Mouse (Mus musculus): ENCODE measurements around the gene Lamtor2. TPM values are rescaled to one million over a fixed set of nuclear protein-coding genes. Genes with fewer than 3 reads are reported as not detected.

The Lamtor2 gene
- total RNA-seq, 2 experiments from 2014 or later = 142 to 148 TPM

GRCm38 (mm10) chr3:88526157-88527131 lies 26.4 kb downstream of the Lamtor2 start:
- peak; percentile 88 to 92 for DNase-seq

GRCm38 (mm10) chr3:88525021-88525420 lies 27.9 kb downstream of the Lamtor2 start:
- DNase-seq = no peak

DNA sequence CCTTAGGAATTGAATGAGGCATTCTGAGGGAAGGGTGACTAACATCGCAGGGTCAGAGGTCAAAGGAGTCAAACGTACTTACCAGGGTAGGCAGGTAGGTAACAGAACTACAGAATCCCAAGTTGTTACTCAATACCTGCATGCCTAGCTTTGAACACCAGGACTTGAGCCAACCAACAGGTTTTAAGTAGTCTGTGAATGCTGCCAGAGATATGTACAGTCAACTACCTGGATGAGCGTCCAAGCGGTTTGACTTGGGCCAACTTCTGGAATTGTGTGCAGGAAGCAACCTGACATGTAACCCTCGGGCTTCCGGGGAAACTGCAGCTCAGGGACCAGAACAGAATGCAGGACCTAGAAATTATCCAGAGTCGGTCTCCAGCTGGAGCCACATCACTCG lies 29.8 kb downstream of the Lamtor2 start:
- no peak for DNase-seq

- DNase-seq = peak; percentile 81 to 82
These were observed 31.0 kb downstream of the Lamtor2 start for GRCm38 (mm10) chr3:88521803-88522331.

GRCm38 (mm10) chr3:88521156-88521555 lies 31.7 kb downstream of the Lamtor2 start:
- DNase-seq = no peak

DNA sequence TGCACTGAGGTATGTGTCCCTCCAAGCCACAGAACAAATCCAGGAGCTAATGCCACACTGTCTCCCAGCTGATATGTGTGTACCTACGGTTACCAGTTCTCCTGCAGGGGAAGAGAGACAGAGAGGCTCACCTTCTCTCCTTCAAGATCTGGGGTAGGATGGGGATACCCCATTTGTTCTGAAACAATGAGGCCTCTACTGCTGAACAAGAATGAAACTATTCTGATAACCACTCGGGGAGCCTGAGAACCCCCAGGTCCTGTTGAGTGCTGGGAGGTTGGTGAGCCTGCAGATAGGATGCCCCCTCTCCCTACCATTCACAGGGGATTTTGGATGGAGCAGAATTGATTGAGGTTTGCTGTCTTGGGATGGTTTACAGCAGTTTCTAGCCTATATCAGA lies 32.8 kb downstream of the Lamtor2 start:
- no peak for DNase-seq

GRCm38 (mm10) chr3:88518411-88518810 lies 34.5 kb downstream of the Lamtor2 start:
- DNase-seq = no peak

- DNase-seq = no peak
These were observed 36.5 kb downstream of the Lamtor2 start for GRCm38 (mm10) chr3:88516407-88516806.

DNA sequence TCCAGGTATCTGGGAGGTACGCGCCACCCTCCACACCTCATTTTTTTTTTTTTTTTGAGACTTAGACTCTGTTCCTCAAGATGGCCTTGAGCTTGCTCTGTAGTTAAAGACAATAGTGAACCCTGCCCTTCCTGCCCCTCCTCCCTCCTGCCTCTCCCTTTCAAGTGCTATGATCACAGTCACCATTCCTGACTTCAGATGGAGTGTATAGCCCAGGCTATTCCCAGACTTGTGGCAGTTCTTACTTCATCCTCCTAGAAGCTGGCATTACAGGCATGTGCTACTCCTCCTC lies 37.8 kb downstream of the Lamtor2 start:
- no peak for DNase-seq

GRCm38 (mm10) chr3:88514231-88515094 lies 38.4 kb downstream of the Lamtor2 start:
- no peak for DNase-seq

GRCm38 (mm10) chr3:88513546-88514115 lies 39.2 kb downstream of the Lamtor2 start:
- DNase-seq = no peak

DNA sequence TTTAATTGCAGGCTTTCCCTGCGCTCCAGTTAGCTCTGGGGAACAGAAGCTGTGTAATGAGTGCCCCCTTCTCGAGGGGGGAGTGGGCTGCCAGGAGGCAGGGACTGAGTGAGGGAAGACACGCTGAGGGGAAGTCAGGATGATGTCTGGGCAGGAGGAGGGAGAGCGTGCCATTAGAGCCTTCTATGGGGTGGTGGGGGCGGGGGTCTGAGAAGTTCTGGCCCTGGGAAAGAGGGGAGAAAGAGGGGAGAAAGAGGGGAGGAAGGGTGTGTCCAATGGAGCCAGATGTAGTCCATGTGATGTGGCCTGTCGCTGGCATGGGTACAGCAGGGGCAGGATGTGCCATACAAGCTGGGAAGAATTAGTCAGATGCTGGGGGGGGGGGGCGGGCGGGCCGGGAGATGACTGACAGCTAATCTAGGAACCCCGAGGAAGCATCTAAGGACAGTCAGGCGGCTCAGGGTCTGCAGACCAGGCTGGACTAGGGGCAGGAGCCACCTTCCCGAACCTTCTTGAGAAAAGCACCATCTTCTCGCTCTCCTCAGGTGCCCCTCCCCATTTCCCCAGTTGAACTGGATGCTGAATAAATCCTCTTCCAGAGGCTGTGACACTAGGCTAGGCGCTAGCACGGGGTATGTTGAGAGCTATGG lies 39.9 kb downstream of the Lamtor2 start:
- DNase-seq = peak; percentile 56 to 66

DNA sequence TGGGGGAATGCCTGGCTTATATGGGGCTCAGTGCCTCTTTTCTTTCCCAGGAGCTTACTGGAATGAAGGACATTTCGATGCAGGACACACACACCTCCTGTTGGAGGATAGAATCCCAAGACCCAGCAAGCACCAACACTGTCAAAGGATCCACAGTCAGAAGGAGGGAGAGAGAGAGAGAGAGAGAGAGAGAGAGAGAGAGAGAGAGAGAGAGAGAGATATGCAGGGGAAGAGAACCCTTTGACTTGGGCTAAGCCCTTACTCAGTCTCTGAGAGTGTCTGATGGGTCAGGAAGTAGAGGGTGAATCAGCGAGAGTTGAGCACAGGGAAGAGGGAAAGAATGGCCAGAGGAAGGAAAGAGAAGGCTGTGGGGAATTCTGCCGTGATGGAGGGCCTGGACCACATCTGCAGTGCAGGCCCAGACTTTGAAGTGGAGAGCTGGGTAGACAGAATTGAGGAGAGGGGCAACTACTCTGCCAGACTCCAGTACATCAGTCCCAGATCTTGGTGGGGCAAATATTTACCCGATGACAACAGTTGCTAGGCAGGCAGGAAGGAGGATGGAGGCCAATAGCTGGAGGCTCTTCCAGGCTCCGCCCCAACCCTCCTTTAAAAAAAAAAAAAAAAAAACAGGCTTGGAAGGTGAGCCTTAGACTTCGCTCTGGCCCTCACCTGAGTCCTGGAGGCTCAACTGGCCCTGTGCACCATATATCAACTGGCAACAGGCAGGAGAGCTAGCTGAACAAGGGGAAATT lies 40.6 kb downstream of the Lamtor2 start:
- no peak for DNase-seq

- no peak for DNase-seq
These were observed 41.3 kb downstream of the Lamtor2 start for GRCm38 (mm10) chr3:88511559-88511958.

GRCm38 (mm10) chr3:88510421-88511289 lies 42.2 kb downstream of the Lamtor2 start:
- peak; percentile 47 for DNase-seq

DNA sequence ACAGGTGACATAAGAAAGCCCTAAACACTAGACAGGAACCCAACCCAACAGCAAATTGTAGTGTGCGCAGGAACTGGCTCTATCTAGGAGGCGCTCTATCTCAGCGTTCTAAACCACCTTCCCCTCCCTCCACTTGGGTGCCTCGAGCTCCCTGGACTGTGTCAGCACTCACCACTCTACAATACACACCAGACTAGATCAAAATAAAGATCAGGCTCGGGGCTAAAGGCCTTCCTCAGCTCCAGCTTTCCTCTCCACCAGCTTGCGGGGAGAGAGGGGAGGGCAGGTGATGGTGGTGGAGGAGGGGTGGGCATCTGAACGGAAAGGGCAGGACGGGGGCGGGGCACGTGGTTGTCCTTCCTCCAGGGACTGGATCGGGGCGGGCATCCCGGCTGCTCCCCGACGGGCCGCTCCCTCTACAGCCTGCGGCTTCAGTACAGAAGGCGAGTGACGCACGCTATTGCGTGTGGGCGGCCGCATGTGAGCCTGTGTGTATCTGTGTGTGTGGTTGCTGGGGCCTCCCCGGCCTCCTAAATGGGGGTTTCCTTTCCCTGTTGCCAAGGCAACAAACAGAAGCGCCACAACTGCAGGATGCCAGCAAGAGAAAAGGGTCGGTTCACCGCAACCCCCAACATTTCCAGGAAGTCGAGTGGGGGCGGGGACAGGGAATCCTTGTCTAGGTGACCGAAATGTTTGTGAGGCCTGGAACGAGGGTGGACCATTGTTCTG lies 43.0 kb downstream of the Lamtor2 start, which contains the start of gene Lmna:
Gene Lmna (minus strand): TSS at position 265 of the 729 bp plus-strand sequence.
- DNase-seq = peak; percentile 98 to 99

DNA sequence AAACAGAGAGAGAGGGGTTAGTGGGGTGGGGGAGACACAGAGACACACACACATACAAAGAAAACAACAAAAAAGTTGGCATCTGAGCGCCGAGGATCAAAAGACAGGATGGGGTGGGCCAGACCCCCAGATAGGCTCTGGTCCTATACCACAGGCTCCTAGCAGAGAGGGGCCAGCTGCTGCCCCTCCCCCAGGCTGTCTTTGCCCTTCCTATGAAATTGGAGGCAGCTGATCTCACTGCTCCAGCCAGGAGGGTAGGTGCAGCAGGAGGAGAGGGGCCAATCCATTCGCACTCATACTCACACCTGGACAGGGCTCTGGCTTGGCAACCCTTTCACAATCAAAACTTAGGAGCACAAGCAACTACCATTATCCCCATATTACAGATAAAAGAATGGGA lies 43.6 kb downstream of the Lamtor2 start:
- DNase-seq = no peak

DNA sequence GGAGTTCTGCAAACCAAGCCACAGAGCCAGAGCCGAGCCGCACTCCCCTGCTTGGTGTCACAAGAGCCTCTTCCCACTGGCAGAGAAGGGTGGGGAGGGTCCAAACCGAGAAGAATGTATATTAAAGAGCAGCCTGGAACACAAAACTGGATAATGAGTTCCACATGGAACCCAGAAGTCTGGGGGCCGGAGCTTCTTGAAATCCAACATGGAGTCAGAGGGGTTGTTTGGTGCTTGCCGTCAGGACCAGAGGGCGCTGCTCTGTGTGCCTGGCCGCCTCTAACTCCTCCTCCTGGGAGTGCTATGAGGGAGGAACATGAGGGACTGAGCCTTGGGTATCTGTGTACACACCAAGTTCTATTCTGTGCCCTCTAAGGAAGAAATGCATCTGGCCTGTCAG lies 47.1 kb downstream of the Lamtor2 start:
- DNase-seq = no peak

DNA sequence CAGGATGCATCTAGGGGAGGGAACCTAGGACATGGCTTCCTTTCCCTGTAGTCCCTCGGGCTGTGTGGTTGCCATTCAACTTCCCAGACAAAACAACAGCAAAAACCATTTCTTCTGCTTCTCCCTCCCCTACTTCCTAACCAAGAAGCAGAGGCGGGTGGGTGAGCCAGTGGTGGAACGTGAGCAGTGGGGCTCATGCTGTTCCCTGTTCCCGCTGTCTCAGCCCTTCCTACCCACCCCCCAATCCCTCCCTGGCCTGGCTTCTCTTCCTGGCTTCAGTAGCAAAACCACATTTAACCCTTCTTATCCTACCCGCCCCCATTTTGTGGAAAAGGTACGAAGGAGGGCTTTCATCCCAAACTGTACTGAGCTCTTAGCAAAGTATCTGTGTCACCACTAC lies 47.8 kb downstream of the Lamtor2 start:
- no peak for DNase-seq
